Mouse (Mus musculus): ENCODE data around the gene Sema3c.

The Sema3c gene

GRCm38 (mm10) chr5:17648865-17649542, 74.9 kb downstream of the Sema3c start:
- DNase-seq: no peak

- DNase-seq: no peak
Observed at GRCm38 (mm10) chr5:17661223-17661622, 87.1 kb downstream of the Sema3c start.

- DNase-seq: no peak
Observed at GRCm38 (mm10) chr5:17671356-17671755, 97.3 kb downstream of the Sema3c start.

- DNase-seq: no peak
Observed at GRCm38 (mm10) chr5:17680862-17681261, 106.8 kb downstream of the Sema3c start.

GRCm38 (mm10) chr5:17689121-17689520, 115.0 kb downstream of the Sema3c start:
- no peak for DNase-seq

- no peak for DNase-seq
Observed at GRCm38 (mm10) chr5:17689604-17690003, 115.5 kb downstream of the Sema3c start.

- DNase-seq: no peak
Observed at GRCm38 (mm10) chr5:17695366-17695765, 121.3 kb downstream of the Sema3c start.

- DNase-seq: no peak
Observed at GRCm38 (mm10) chr5:17698905-17699304, 124.8 kb downstream of the Sema3c start.

GRCm38 (mm10) chr5:17704160-17704559, 130.1 kb downstream of the Sema3c start:
- no peak for DNase-seq

GRCm38 (mm10) chr5:17707086-17707485, 133.0 kb downstream of the Sema3c start:
- DNase-seq: no peak

GRCm38 (mm10) chr5:17712374-17712773, 138.3 kb downstream of the Sema3c start:
- no peak for DNase-seq

- no peak for DNase-seq
Observed at GRCm38 (mm10) chr5:17715206-17715605, 141.1 kb downstream of the Sema3c start.

GRCm38 (mm10) chr5:17720011-17720410, 145.9 kb downstream of the Sema3c start:
- DNase-seq: no peak

GRCm38 (mm10) chr5:17724031-17724430, 149.9 kb downstream of the Sema3c start:
- DNase-seq: no peak

GRCm38 (mm10) chr5:17728047-17728446, 154.0 kb downstream of the Sema3c start:
- no peak for DNase-seq

GRCm38 (mm10) chr5:17739805-17740204, 165.7 kb downstream of the Sema3c start:
- DNase-seq: no peak

- DNase-seq: no peak
Observed at GRCm38 (mm10) chr5:17746520-17746919, 172.4 kb downstream of the Sema3c start.

- no peak for DNase-seq
Observed at GRCm38 (mm10) chr5:17747143-17747542, 173.1 kb downstream of the Sema3c start.

- no peak for DNase-seq
Observed at GRCm38 (mm10) chr5:17748293-17748692, 174.2 kb downstream of the Sema3c start.

GRCm38 (mm10) chr5:17753471-17754005, 179.5 kb downstream of the Sema3c start:
- no peak for DNase-seq

GRCm38 (mm10) chr5:17766006-17766677, 192.1 kb downstream of the Sema3c start:
- no peak for DNase-seq

- DNase-seq: no peak
Observed at GRCm38 (mm10) chr5:17770328-17770727, 196.2 kb downstream of the Sema3c start.

- peak; percentile 69 for DNase-seq
Observed at GRCm38 (mm10) chr5:17776571-17776970, 202.5 kb downstream of the Sema3c start.
